Mouse (Mus musculus): ENCODE results near the gene Ccdc163. TPM values are rescaled to one million over a fixed set of nuclear protein-coding genes. Genes with fewer than 3 reads are reported as not detected.

The Ccdc163 gene
- polyA plus RNA-seq, 1 experiment from 2014 or later: 23.9 TPM

- peak overlapping the region; percentile 27 for H3K9ac ChIP-seq
- H3K4me1 ChIP-seq: peaks cover 4% of the 10 kb centered on the region; the same call in 1 of the 2 replicates
- no peaks in the 10 kb centered on the region for H3K9me3 ChIP-seq
- H3K4me2 ChIP-seq: peak overlapping the region; percentile 67
- H3K4me3 ChIP-seq (replicated peaks): peak overlapping the region; percentile 71
- no peaks in the 10 kb centered on the region for H3K36me3 ChIP-seq
- WGBS: 4% methylated on average over 9 of the region's 9 CpGs
- H3K27me3 ChIP-seq (replicated peaks): no peaks in the 10 kb centered on the region
- no peak overlapping the region for H3K27ac ChIP-seq
- no peak; the same call in 1 of the 2 replicates for ATAC-seq (ENCODE audit: insufficient read depth, low FRiP score, low read depth)
These were observed 582 bp downstream of the Ccdc163 start for GRCm38 (mm10) chr4:116708791-116709390.

GRCm38 (mm10) chr4:116710154-116710553 is 1.8 kb downstream of the Ccdc163 start:
- Histone ChIP-seq H3K27me3 (replicated peaks) (no peaks in the 10 kb centered on the region), H3K4me1 (peaks cover 4% of the 10 kb centered on the region; the same call in 1 of the 2 replicates), H3K9ac (no peak overlapping the region), H3K9me3 (no peaks in the 10 kb centered on the region), H3K4me3 (replicated peaks) (no peak overlapping the region), H3K4me2 (no peak overlapping the region), H3K27ac (no peak overlapping the region), H3K36me3 (no peaks in the 10 kb centered on the region)
- no peak for ATAC-seq (ENCODE audit: insufficient read depth, low FRiP score, low read depth)
- WGBS: 92% methylated on average over 2 of the region's 2 CpGs

GRCm38 (mm10) chr4:116712536-116712935 is 4.2 kb downstream of the Ccdc163 start:
- Histone ChIP-seq H3K27me3 (replicated peaks) (no peaks in the 10 kb centered on the region), H3K9ac (no peak overlapping the region), H3K4me3 (replicated peaks) (no peak overlapping the region), H3K27ac (no peak overlapping the region), H3K4me2 (no peak overlapping the region), H3K36me3 (no peaks in the 10 kb centered on the region), H3K4me1 (peaks cover 4% of the 10 kb centered on the region; the same call in 1 of the 2 replicates), H3K9me3 (no peaks in the 10 kb centered on the region)
- no peak for ATAC-seq (ENCODE audit: insufficient read depth, low FRiP score, low read depth)
- 73% methylated on average over 1 of the region's 1 CpGs for WGBS

GRCm38 (mm10) chr4:116719396-116719795 is 11.1 kb downstream of the Ccdc163 start:
- no peaks in the 10 kb centered on the region for H3K27me3 ChIP-seq (replicated peaks)
- no peak for ATAC-seq (ENCODE audit: insufficient read depth, low FRiP score, low read depth)
- no peaks in the 10 kb centered on the region for H3K9me3 ChIP-seq
- H3K4me2 ChIP-seq: no peak overlapping the region
- H3K4me1 ChIP-seq: peaks cover 14% of the 10 kb centered on the region
- H3K27ac ChIP-seq: no peak overlapping the region
- no peaks in the 10 kb centered on the region for H3K36me3 ChIP-seq
- WGBS: 18% methylated on average over 3 of the region's 3 CpGs
- no peak overlapping the region for H3K4me3 ChIP-seq (replicated peaks)
- no peak overlapping the region for H3K9ac ChIP-seq

GRCm38 (mm10) chr4:116720343-116721097 is 12.2 kb downstream of the Ccdc163 start, which contains the start of gene Tesk2:
Gene Tesk2 (plus strand): TSS chr4:116720948.
- Histone ChIP-seq H3K4me3 (replicated peaks) (peak within 1 kb of the TSS; percentile 68), H3K36me3 (no peaks in the 10 kb centered on the region), H3K27me3 (replicated peaks) (no peaks in the 10 kb centered on the region), H3K9ac (peak within 1 kb of the TSS; percentile 66), H3K27ac (peak within 1 kb of the TSS; percentile 81), H3K4me1 (peaks cover 14% of the 10 kb centered on the region), H3K4me2 (peak within 1 kb of the TSS; percentile 76), H3K9me3 (no peaks in the 10 kb centered on the region)
- under 1% methylated on average over 34 of the region's 34 CpGs for WGBS
- ATAC-seq (ENCODE audit: insufficient read depth, low FRiP score, low read depth): peak; percentile 97

GRCm38 (mm10) chr4:116721098-116721628 is 12.9 kb downstream of the Ccdc163 start:
- Histone ChIP-seq H3K27ac (peak overlapping the region; percentile 81), H3K9me3 (no peaks in the 10 kb centered on the region), H3K4me2 (peak overlapping the region; percentile 76), H3K27me3 (replicated peaks) (no peaks in the 10 kb centered on the region), H3K4me3 (replicated peaks) (peak overlapping the region; percentile 68), H3K36me3 (no peaks in the 10 kb centered on the region), H3K9ac (peak overlapping the region; percentile 66), H3K4me1 (peaks cover 14% of the 10 kb centered on the region)
- 1% methylated on average over 29 of the region's 29 CpGs for WGBS
- no peak; the same call in 1 of the 2 replicates for ATAC-seq (ENCODE audit: insufficient read depth, low FRiP score, low read depth)

- no peaks in the 10 kb centered on the region for H3K9me3 ChIP-seq
- H3K27ac ChIP-seq: no peak overlapping the region
- no peak for ATAC-seq (ENCODE audit: insufficient read depth, low FRiP score, low read depth)
- H3K9ac ChIP-seq: no peak overlapping the region
- no peaks in the 10 kb centered on the region for H3K27me3 ChIP-seq (replicated peaks)
- H3K36me3 ChIP-seq: no peaks in the 10 kb centered on the region
- H3K4me3 ChIP-seq (replicated peaks): 0 out of 2 replicates have a peak overlapping the region, but pooled peaks have one; percentile 68
- H3K4me1 ChIP-seq: peaks cover 14% of the 10 kb centered on the region
- WGBS: 46% methylated on average over 7 of the region's 7 CpGs
- peak overlapping the region; percentile 76 for H3K4me2 ChIP-seq
These were observed 13.9 kb downstream of the Ccdc163 start for GRCm38 (mm10) chr4:116722230-116722629.

GRCm38 (mm10) chr4:116725444-116725843 is 17.1 kb downstream of the Ccdc163 start:
- no peaks in the 10 kb centered on the region for H3K27me3 ChIP-seq (replicated peaks)
- H3K9ac ChIP-seq: no peak overlapping the region
- H3K4me1 ChIP-seq: peaks cover 9% of the 10 kb centered on the region
- no peaks in the 10 kb centered on the region for H3K9me3 ChIP-seq
- 76% methylated on average over 5 of the region's 5 CpGs for WGBS
- H3K4me2 ChIP-seq: no peak overlapping the region
- H3K27ac ChIP-seq: no peak overlapping the region
- no peak for ATAC-seq (ENCODE audit: insufficient read depth, low FRiP score, low read depth)
- H3K4me3 ChIP-seq (replicated peaks): no peak overlapping the region
- H3K36me3 ChIP-seq: no peaks in the 10 kb centered on the region

GRCm38 (mm10) chr4:116727401-116727800 is 19.1 kb downstream of the Ccdc163 start:
- H3K4me1 ChIP-seq: peaks cover 2% of the 10 kb centered on the region
- WGBS: 70% methylated on average over 3 of the region's 3 CpGs
- no peak overlapping the region for H3K4me3 ChIP-seq (replicated peaks)
- no peaks in the 10 kb centered on the region for H3K27me3 ChIP-seq (replicated peaks)
- H3K9me3 ChIP-seq: no peaks in the 10 kb centered on the region
- H3K36me3 ChIP-seq: no peaks in the 10 kb centered on the region
- no peak for ATAC-seq (ENCODE audit: insufficient read depth, low FRiP score, low read depth)
- no peak overlapping the region for H3K4me2 ChIP-seq
- H3K9ac ChIP-seq: no peak overlapping the region
- no peak overlapping the region for H3K27ac ChIP-seq

- H3K9me3 ChIP-seq: no peaks in the 10 kb centered on the region
- ATAC-seq (ENCODE audit: insufficient read depth, low FRiP score, low read depth): no peak
- no peak overlapping the region for H3K4me2 ChIP-seq
- H3K27me3 ChIP-seq (replicated peaks): no peaks in the 10 kb centered on the region
- WGBS: 86% methylated on average over 3 of the region's 3 CpGs
- H3K4me1 ChIP-seq: no peaks in the 10 kb centered on the region
- no peak overlapping the region for H3K27ac ChIP-seq
- no peak overlapping the region for H3K9ac ChIP-seq
- no peaks in the 10 kb centered on the region for H3K36me3 ChIP-seq
- no peak overlapping the region for H3K4me3 ChIP-seq (replicated peaks)
These were observed 21.2 kb downstream of the Ccdc163 start for GRCm38 (mm10) chr4:116729532-116729931.

- Histone ChIP-seq H3K36me3 (no peaks in the 10 kb centered on the region), H3K4me2 (no peak overlapping the region), H3K4me3 (replicated peaks) (no peak overlapping the region), H3K9me3 (no peaks in the 10 kb centered on the region), H3K9ac (no peak overlapping the region), H3K4me1 (no peaks in the 10 kb centered on the region), H3K27ac (no peak overlapping the region), H3K27me3 (replicated peaks) (no peaks in the 10 kb centered on the region)
- no peak for ATAC-seq (ENCODE audit: insufficient read depth, low FRiP score, low read depth)
- 74% methylated on average over 9 of the region's 9 CpGs for WGBS
These were observed 22.8 kb downstream of the Ccdc163 start for GRCm38 (mm10) chr4:116731077-116731476.

- Histone ChIP-seq H3K9me3 (no peaks in the 10 kb centered on the region), H3K4me1 (no peaks in the 10 kb centered on the region), H3K27ac (no peak overlapping the region), H3K9ac (no peak overlapping the region), H3K27me3 (replicated peaks) (no peaks in the 10 kb centered on the region), H3K4me3 (replicated peaks) (no peak overlapping the region), H3K36me3 (no peaks in the 10 kb centered on the region), H3K4me2 (no peak overlapping the region)
- 68% methylated on average over 5 of the region's 5 CpGs for WGBS
- no peak for ATAC-seq (ENCODE audit: insufficient read depth, low FRiP score, low read depth)
These were observed 24.0 kb downstream of the Ccdc163 start for GRCm38 (mm10) chr4:116732355-116732754.
